Mouse (Mus musculus) midbrain, embryonic 10.5 days (tissue): ENCODE measurements around the gene Sgpp2. TPM values are rescaled to one million over a fixed set of nuclear protein-coding genes. Genes with fewer than 3 reads are reported as not detected.

Experiments
- DNase-seq: peaks from one replicate; pipeline ENCODE4 v3.0.0-alpha.2; 2017; ENCODE audit warnings: low spot score
- H3K27ac ChIP-seq: fragments of 300-500 bp; sonication (generic); replicated peaks from 2 replicates; pipeline ENCODE4 v1.5.1; 2016; ENCODE audit warnings: mild to moderate bottlenecking
- H3K27me3 ChIP-seq: fragments of 300-500 bp; sonication (generic); 2 replicates; pipeline ENCODE4 v1.6.1; 2016; ENCODE audit warnings: low read depth, mild to moderate bottlenecking; ENCODE audit not compliant: poor library complexity, severe bottlenecking
- H3K36me3 ChIP-seq: fragments of 300-500 bp; sonication (generic); 2 replicates; pipeline ENCODE4 v1.6.1; 2016; ENCODE audit warnings: mild to moderate bottlenecking, moderate library complexity
- H3K4me1 ChIP-seq: fragments of 300-500 bp; sonication (generic); 2 replicates; pipeline ENCODE4 v1.6.1; 2016
- H3K4me3 ChIP-seq: fragments of 300-500 bp; sonication (generic); 2 replicates; pipeline ENCODE4 v1.5.1; 2016; ENCODE audit warnings: mild to moderate bottlenecking, moderate library complexity
- H3K9me3 ChIP-seq: fragments of 300-500 bp; sonication (generic); replicated peaks from 2 replicates; pipeline ENCODE4 v1.6.1; 2016; ENCODE audit warnings: mild to moderate bottlenecking
- WGBS: fragments of 180-500 bp; shearing (Covaris S2); methylation state at CpG from one replicate; pipeline ENCODE4 v1.1.7; 2016; 5-methylcytosine and 5-hydroxymethylcytosine counted together
- polyA plus RNA-seq: library from polyadenylated mRNA; unstranded; fragments of >200 nt; fragmentation: Nextera tagmentation; extraction: Ambion mirVana; gene quantifications from 2 replicates; pipeline ENCODE4 v1.2.1, GENCODE M21; 2016

Gene Sgpp2
- polyA plus RNA-seq, 1 experiment from 2014 or later = 1.6 TPM

- H3K36me3 ChIP-seq = no peaks in the 10 kb centered on the region
- WGBS = 88% methylated on average over 3 of the region's 3 CpGs
- H3K4me3 ChIP-seq = no peak overlapping the region
- no peaks in the 10 kb centered on the region for H3K9me3 ChIP-seq
- H3K27ac ChIP-seq = no peak overlapping the region
- H3K27me3 ChIP-seq = no peaks in the 10 kb centered on the region
- no peak for DNase-seq
- no peaks in the 10 kb centered on the region for H3K4me1 ChIP-seq
These were observed 10.1 kb downstream of the Sgpp2 start for GRCm38 (mm10) chr1:78320291-78320690.

GRCm38 (mm10) chr1:78322098-78322778, 12.1 kb downstream of the Sgpp2 start:
- no peaks in the 10 kb centered on the region for H3K27me3 ChIP-seq
- WGBS = 72% methylated on average over 7 of the region's 7 CpGs
- no peak overlapping the region for H3K27ac ChIP-seq
- no peaks in the 10 kb centered on the region for H3K36me3 ChIP-seq
- no peak for DNase-seq
- H3K4me1 ChIP-seq = no peaks in the 10 kb centered on the region
- no peak overlapping the region for H3K4me3 ChIP-seq
- H3K9me3 ChIP-seq = no peaks in the 10 kb centered on the region

GRCm38 (mm10) chr1:78322844-78323243, 12.7 kb downstream of the Sgpp2 start:
- Histone ChIP-seq H3K27me3 (no peaks in the 10 kb centered on the region), H3K4me1 (no peaks in the 10 kb centered on the region), H3K36me3 (no peaks in the 10 kb centered on the region), H3K27ac (no peak overlapping the region), H3K4me3 (no peak overlapping the region), H3K9me3 (no peaks in the 10 kb centered on the region)
- DNase-seq = no peak
- 85% methylated on average over 8 of the region's 8 CpGs for WGBS

- Histone ChIP-seq H3K27ac (no peak overlapping the region), H3K27me3 (no peaks in the 10 kb centered on the region), H3K36me3 (no peaks in the 10 kb centered on the region), H3K9me3 (no peaks in the 10 kb centered on the region), H3K4me1 (no peaks in the 10 kb centered on the region), H3K4me3 (no peak overlapping the region)
- DNase-seq = no peak
- 88% methylated on average over 6 of the region's 6 CpGs for WGBS
These were observed 13.9 kb downstream of the Sgpp2 start for GRCm38 (mm10) chr1:78324044-78324443.

- Histone ChIP-seq H3K9me3 (no peaks in the 10 kb centered on the region), H3K4me1 (no peaks in the 10 kb centered on the region), H3K36me3 (no peaks in the 10 kb centered on the region), H3K27ac (no peak overlapping the region), H3K27me3 (no peaks in the 10 kb centered on the region), H3K4me3 (no peak overlapping the region)
- WGBS = 86% methylated on average over 6 of the region's 6 CpGs
- no peak for DNase-seq
These were observed 15.7 kb downstream of the Sgpp2 start for GRCm38 (mm10) chr1:78325851-78326250.

- H3K4me3 ChIP-seq = no peak overlapping the region
- H3K9me3 ChIP-seq = no peaks in the 10 kb centered on the region
- WGBS = 90% methylated on average over 4 of the region's 4 CpGs
- no peak for DNase-seq
- no peak overlapping the region for H3K27ac ChIP-seq
- no peaks in the 10 kb centered on the region for H3K36me3 ChIP-seq
- H3K4me1 ChIP-seq = no peaks in the 10 kb centered on the region
- no peaks in the 10 kb centered on the region for H3K27me3 ChIP-seq
These were observed 18.5 kb downstream of the Sgpp2 start for GRCm38 (mm10) chr1:78328646-78329045.

GRCm38 (mm10) chr1:78329861-78330260, 19.7 kb downstream of the Sgpp2 start:
- Histone ChIP-seq H3K27me3 (no peaks in the 10 kb centered on the region), H3K4me3 (no peak overlapping the region), H3K27ac (no peak overlapping the region), H3K9me3 (no peaks in the 10 kb centered on the region), H3K4me1 (no peaks in the 10 kb centered on the region), H3K36me3 (no peaks in the 10 kb centered on the region)
- WGBS = 88% methylated on average over 1 of the region's 1 CpGs
- DNase-seq = no peak

- Histone ChIP-seq H3K4me3 (no peak overlapping the region), H3K9me3 (no peaks in the 10 kb centered on the region), H3K27ac (no peak overlapping the region), H3K4me1 (no peaks in the 10 kb centered on the region), H3K27me3 (no peaks in the 10 kb centered on the region), H3K36me3 (no peaks in the 10 kb centered on the region)
- WGBS = 95% methylated on average over 5 of the region's 5 CpGs
- DNase-seq = no peak
These were observed 20.5 kb downstream of the Sgpp2 start for GRCm38 (mm10) chr1:78330620-78331158.

GRCm38 (mm10) chr1:78337726-78338125, 27.6 kb downstream of the Sgpp2 start:
- Histone ChIP-seq H3K4me1 (peaks cover 15% of the 10 kb centered on the region), H3K27me3 (peaks cover 10% of the 10 kb centered on the region; the same call in 1 of the 2 replicates), H3K27ac (no peak overlapping the region), H3K4me3 (no peak overlapping the region), H3K9me3 (no peaks in the 10 kb centered on the region), H3K36me3 (no peaks in the 10 kb centered on the region)
- 92% methylated on average over 7 of the region's 7 CpGs for WGBS
- DNase-seq = no peak

- peak; percentile 33 for DNase-seq
- Histone ChIP-seq H3K4me3 (no peak overlapping the region), H3K36me3 (no peaks in the 10 kb centered on the region)
These were observed 28.1 kb downstream of the Sgpp2 start for GRCm38 (mm10) chr1:78338212-78338611.

GRCm38 (mm10) chr1:78339941-78340340, 29.8 kb downstream of the Sgpp2 start:
- WGBS = 83% methylated on average over 5 of the region's 5 CpGs

More at GRCm38 (mm10) chr1:78338212-78338611, 28.1 kb downstream of the Sgpp2 start:
- Histone ChIP-seq H3K27me3 (peaks cover 10% of the 10 kb centered on the region; the same call in 1 of the 2 replicates), H3K4me1 (peaks cover 15% of the 10 kb centered on the region), H3K27ac (no peak overlapping the region), H3K9me3 (no peaks in the 10 kb centered on the region)
- WGBS = 60% methylated on average over 9 of the region's 9 CpGs

GRCm38 (mm10) chr1:78340584-78340983, 30.4 kb downstream of the Sgpp2 start:
- no peak overlapping the region for H3K4me3 ChIP-seq
- DNase-seq = no peak
- WGBS = 70% methylated on average over 5 of the region's 5 CpGs
- H3K36me3 ChIP-seq = no peaks in the 10 kb centered on the region
- H3K4me1 ChIP-seq = peaks cover 15% of the 10 kb centered on the region
- H3K27ac ChIP-seq = no peak overlapping the region
- no peaks in the 10 kb centered on the region for H3K9me3 ChIP-seq
- peaks cover 10% of the 10 kb centered on the region; the same call in 1 of the 2 replicates for H3K27me3 ChIP-seq

More at GRCm38 (mm10) chr1:78339941-78340340, 29.8 kb downstream of the Sgpp2 start:
- Histone ChIP-seq H3K27me3 (peaks cover 10% of the 10 kb centered on the region; the same call in 1 of the 2 replicates), H3K27ac (no peak overlapping the region), H3K4me1 (peaks cover 15% of the 10 kb centered on the region), H3K9me3 (no peaks in the 10 kb centered on the region), H3K36me3 (no peaks in the 10 kb centered on the region), H3K4me3 (no peak overlapping the region)
- no peak for DNase-seq

GRCm38 (mm10) chr1:78347317-78347806, 37.2 kb downstream of the Sgpp2 start:
- H3K27me3 ChIP-seq = no peaks in the 10 kb centered on the region
- H3K4me3 ChIP-seq = no peak overlapping the region
- no peaks in the 10 kb centered on the region for H3K36me3 ChIP-seq
- peaks cover 5% of the 10 kb centered on the region for H3K4me1 ChIP-seq
- no peak overlapping the region for H3K27ac ChIP-seq
- no peak for DNase-seq
- 95% methylated on average over 12 of the region's 12 CpGs for WGBS
- no peaks in the 10 kb centered on the region for H3K9me3 ChIP-seq
